Mouse (Mus musculus): ENCODE data around the gene Thap7.

The Thap7 gene

DNA sequence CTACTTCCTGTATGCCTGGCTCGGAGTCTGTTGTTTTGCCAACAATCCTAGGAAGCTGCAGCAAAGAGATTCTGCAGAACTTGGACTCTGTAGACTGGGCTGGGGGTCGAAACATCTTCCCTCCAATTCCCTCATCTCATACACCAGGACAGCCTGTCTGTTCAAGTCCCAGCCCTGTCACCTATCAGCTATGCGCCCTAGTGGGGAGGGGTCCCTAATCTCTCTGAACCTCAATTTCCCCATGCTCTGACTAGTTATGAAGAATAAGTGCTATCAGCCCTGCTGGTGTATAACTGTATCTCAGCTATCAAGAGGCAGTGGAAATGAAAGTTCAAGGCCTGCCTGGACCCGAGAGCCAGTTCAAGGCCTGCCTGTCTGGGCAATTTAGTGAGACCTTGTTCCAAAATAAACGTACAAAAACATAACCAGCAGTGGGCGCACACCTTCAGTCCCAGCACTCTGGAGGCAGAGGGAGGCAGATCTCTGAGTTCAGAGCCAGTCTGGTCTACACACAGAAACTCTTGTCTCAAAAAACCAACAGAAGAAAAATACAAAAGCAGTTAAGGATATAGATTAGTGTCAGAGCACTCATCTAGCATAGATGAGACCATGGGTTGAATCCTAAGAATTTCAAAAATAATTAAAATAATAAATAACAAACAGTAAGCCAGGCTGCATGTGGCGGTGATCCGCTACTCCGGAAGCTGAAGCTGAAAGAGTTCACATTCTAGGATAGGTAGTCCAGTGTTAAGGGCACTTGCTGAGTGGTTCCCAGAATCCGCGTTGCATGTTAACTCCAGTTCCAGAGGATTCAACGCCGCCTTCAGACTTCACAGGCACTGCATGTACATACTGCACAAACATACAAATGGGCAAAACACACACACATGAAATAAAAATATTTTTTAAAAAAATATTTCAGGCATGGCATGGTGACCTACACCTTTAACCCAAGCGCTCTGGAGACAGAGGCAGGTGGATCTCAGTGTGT is 42.2 kb downstream of the Thap7 start:
- no peak for DNase-seq (ENCODE audit: low spot score)

DNA sequence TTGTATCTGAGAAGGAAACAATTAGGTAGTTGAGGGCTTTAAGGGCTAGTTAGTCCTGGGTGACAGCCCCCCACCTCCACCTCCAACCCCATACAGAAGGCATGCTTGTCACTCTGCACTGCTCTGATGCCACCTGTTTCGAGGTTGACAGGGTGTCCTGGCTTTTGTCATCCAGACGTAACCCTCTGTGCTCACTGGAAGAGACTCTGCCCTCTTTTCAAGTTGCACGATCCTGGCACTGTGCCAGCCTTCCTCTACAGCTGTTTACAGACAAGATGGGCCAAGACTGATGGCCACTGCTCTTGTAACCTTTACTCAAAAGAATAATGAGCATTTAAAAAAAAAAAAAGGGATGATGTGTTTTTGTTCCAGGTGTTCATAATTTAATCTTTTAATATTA is 44.4 kb downstream of the Thap7 start:
- peak; percentile 36 for DNase-seq (ENCODE audit: low spot score)

GRCm38 (mm10) chr16:17481465-17481864 is 49.5 kb downstream of the Thap7 start:
- DNase-seq (ENCODE audit: low spot score) = no peak

DNA sequence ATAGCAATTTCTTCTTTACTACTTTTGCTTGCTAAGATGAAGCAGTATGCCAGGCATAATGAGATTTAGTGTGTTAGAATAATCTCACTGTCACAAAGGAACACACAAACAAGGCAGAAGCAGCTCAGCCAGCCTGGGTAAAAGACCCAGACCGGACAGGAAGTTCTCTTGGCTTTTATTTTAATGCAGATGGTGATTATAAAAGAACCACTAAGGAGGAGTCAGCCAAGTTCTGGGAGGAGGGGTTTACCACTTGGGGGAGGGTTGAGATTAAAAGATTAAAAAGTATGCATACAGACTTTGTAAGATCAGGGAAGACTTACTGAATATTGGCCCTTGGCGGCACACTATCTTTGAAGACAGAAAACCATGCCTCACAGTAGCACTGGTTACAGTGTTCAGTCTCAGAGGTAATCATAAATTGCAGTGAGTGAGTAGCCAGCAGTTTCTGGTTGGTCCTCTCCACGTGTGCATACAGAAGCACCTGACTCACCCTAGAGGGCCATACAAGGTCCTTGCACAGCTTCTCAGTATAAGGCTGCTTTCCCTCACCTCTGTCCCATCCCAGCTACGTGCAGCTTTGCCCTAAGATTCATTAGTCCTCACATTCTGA is 52.5 kb downstream of the Thap7 start:
- DNase-seq (ENCODE audit: low spot score) = no peak
